Mouse (Mus musculus) lung, embryonic 15.5 days (tissue): ENCODE data around the gene AV320801. TPM values are rescaled to one million over a fixed set of nuclear protein-coding genes. Genes with fewer than 3 reads are reported as not detected.
"Not testable (repeated sequence)": the region's sequence is repeated elsewhere in the genome, so short reads cannot be mapped to it uniquely, and the experiment has no call there.

Experiments used
- ATAC-seq: fragments of 200-750 bp; cut with Nextera tagmentation; 2 replicates; pipeline ENCODE4 v1.8.0; 2017; ENCODE audit warnings: moderate number of reproducible peaks, borderline replicate concordance; ENCODE audit not compliant: low FRiP score, low TSS enrichment; ENCODE audit errors: extremely low read depth
- H3K27ac ChIP-seq: fragments of 300-500 bp; sonication (generic); 2 replicates; pipeline ENCODE4 v1.5.1; 2015; ENCODE audit warnings: moderate library complexity, mild to moderate bottlenecking, inconsistent platforms
- H3K27me3 ChIP-seq: fragments of 300-500 bp; sonication (generic); 2 replicates; pipeline ENCODE4 v1.6.1; 2015; ENCODE audit warnings: inconsistent platforms
- H3K36me3 ChIP-seq: fragments of 300-500 bp; sonication (generic); 2 replicates; pipeline ENCODE4 v1.6.1; 2015; ENCODE audit warnings: inconsistent platforms
- H3K4me1 ChIP-seq: fragments of 300-500 bp; sonication (generic); 2 replicates; pipeline ENCODE4 v1.6.1; 2015; ENCODE audit warnings: inconsistent platforms
- H3K4me2 ChIP-seq: fragments of 300-500 bp; sonication (generic); 2 replicates; pipeline ENCODE4 v1.6.1; 2015; ENCODE audit warnings: inconsistent platforms, mild to moderate bottlenecking, moderate library complexity
- H3K4me3 ChIP-seq: fragments of 300-500 bp; sonication (generic); 2 replicates; pipeline ENCODE4 v1.5.1; 2015; ENCODE audit warnings: mild to moderate bottlenecking, inconsistent platforms
- H3K9ac ChIP-seq: fragments of 300-500 bp; sonication (generic); 2 replicates; pipeline ENCODE4 v1.6.1; 2015; ENCODE audit warnings: inconsistent platforms
- H3K9me3 ChIP-seq: fragments of 300-500 bp; sonication (generic); 2 replicates; pipeline ENCODE4 v1.6.1; 2016; ENCODE audit warnings: inconsistent platforms
- WGBS: fragments of 180-500 bp; shearing (Covaris S2); methylation state at CpG from one replicate; pipeline ENCODE4 v1.1.7; 2015; 5-methylcytosine and 5-hydroxymethylcytosine counted together
- polyA plus RNA-seq: library from polyadenylated mRNA; unstranded; fragments of >200 nt; fragmentation: Nextera tagmentation; extraction: Ambion mirVana; gene quantifications from 2 replicates; pipeline ENCODE4 v1.2.1, GENCODE M21; 2015

The AV320801 gene
- not detected in 2 replicates for polyA plus RNA-seq

- ATAC-seq, H3K9ac ChIP-seq, H3K36me3 ChIP-seq, H3K27ac ChIP-seq, H3K27me3 ChIP-seq, H3K4me1 ChIP-seq, H3K4me2 ChIP-seq, H3K9me3 ChIP-seq, H3K4me3 ChIP-seq: not testable (repeated sequence)
- 84% methylated on average over 6 of the region's 14 CpGs for WGBS
Measured at GRCm38 (mm10) chrX:135494288-135494687, at the start of gene AV320801. AV320801 (plus strand) TSS chrX:135494588.

- no CpG with 5 or more reads among the region's 3 CpGs for WGBS
- not testable (repeated sequence) for H3K4me1 ChIP-seq, H3K9me3 ChIP-seq, H3K36me3 ChIP-seq, H3K27me3 ChIP-seq, H3K27ac ChIP-seq, H3K9ac ChIP-seq, ATAC-seq, H3K4me2 ChIP-seq, H3K4me3 ChIP-seq
Measured at GRCm38 (mm10) chrX:135464160-135464559, 30.2 kb upstream of the AV320801 start.

- not testable (repeated sequence) for ATAC-seq, H3K27ac ChIP-seq, H3K4me3 ChIP-seq, H3K27me3 ChIP-seq, H3K36me3 ChIP-seq, H3K4me1 ChIP-seq, H3K9me3 ChIP-seq, H3K4me2 ChIP-seq, H3K9ac ChIP-seq
- no CpG with 5 or more reads among the region's 6 CpGs for WGBS
Measured at GRCm38 (mm10) chrX:135481902-135482301, 12.5 kb upstream of the AV320801 start.

- not testable (repeated sequence) for H3K27me3 ChIP-seq, H3K4me2 ChIP-seq, H3K4me1 ChIP-seq, H3K27ac ChIP-seq, H3K4me3 ChIP-seq, ATAC-seq, H3K9me3 ChIP-seq, H3K36me3 ChIP-seq, H3K9ac ChIP-seq
- WGBS, result no CpG with 5 or more reads among the region's 3 CpGs
Measured at GRCm38 (mm10) chrX:135483183-135483582, 11.2 kb upstream of the AV320801 start.

Other genes starting within 250 kb of the AV320801 start
- gene Pramel3, start 192.3 kb upstream of the AV320801 start, polyA plus RNA-seq, result not detected in 2 replicates
- gene Gm5128, start 121.3 kb upstream of the AV320801 start, polyA plus RNA-seq, result not detected in 2 replicates
- gene Gm7903, start 60.8 kb upstream of the AV320801 start, polyA plus RNA-seq, result not detected in 2 replicates
- not detected in 2 replicates for gene Nxf7, start 104.2 kb downstream of the AV320801 start, polyA plus RNA-seq
- not detected in 2 replicates for gene Prame, start 133.1 kb downstream of the AV320801 start, polyA plus RNA-seq
- gene Tcp11x2, start 199.2 kb downstream of the AV320801 start, polyA plus RNA-seq, result not detected in 2 replicates
- gene Tmsb15a, start 230.7 kb downstream of the AV320801 start, polyA plus RNA-seq, result not detected in 2 replicates
- gene Armcx5, start 248.1 kb downstream of the AV320801 start, polyA plus RNA-seq, result 9.1 and 9.5 TPM in 2 replicates
- 36.4 and 39.7 TPM in 2 replicates for gene Gprasp1, start 248.1 kb downstream of the AV320801 start, polyA plus RNA-seq